Mouse (Mus musculus): ENCODE results near the gene Dnmt3a. TPM values are rescaled to one million over a fixed set of nuclear protein-coding genes. Genes with fewer than 3 reads are reported as not detected.
A peak's percentile ranks its signal among the peaks of the same experiment; 100 is the strongest.

Gene Dnmt3a
- total RNA-seq, 2 experiments from 2014 or later, result 70.3 to 82.5 TPM

DNA sequence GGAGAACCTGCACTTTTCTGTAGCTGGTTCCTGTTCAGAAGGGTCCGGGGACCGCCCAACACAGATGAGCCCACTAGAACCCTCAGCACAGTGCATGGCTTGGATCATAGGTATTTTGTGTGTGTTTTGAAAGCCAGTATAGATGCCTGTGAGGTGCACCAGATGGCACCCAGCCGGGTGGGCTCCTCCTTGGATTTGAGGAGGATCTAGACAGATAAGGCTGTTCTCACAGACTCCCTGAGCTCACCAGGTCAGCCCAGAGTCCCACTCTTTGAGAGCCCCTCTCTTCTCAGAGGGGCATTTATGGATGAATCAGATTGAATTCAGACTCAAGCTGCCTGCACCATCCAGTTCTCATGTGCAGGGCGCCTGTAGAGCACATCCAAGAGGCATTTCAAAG is 101.2 kb downstream of the Dnmt3a start:
- no peak for TF ChIP-seq CTCF (conservative IDR thresholded peaks at IDR 0.05)
- DNase-seq (ENCODE audit: low spot score in 2 of 2), result no peak
- Histone ChIP-seq H3K4me3 (no peak overlapping the region), H3K27ac (no peak overlapping the region)

DNA sequence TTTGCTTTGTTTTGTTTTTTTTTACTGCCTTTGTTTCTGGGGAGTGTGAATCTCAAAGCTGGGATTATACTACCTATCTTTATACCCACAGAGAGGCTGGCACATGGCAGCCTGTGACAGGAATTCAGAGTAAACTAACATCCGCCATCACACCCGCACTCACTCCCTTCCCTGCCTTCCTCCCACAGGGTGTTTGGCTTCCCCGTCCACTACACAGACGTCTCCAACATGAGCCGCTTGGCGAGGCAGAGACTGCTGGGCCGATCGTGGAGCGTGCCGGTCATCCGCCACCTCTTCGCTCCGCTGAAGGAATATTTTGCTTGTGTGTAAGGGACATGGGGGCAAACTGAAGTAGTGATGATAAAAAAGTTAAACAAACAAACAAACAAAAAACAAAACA is 101.6 kb downstream of the Dnmt3a start:
- no peak for TF ChIP-seq CTCF (conservative IDR thresholded peaks at IDR 0.05)
- DNase-seq (ENCODE audit: low spot score in 2 of 2), result no peak
- H3K27ac ChIP-seq, result no peak overlapping the region
- no peak overlapping the region for H3K4me3 ChIP-seq

DNA sequence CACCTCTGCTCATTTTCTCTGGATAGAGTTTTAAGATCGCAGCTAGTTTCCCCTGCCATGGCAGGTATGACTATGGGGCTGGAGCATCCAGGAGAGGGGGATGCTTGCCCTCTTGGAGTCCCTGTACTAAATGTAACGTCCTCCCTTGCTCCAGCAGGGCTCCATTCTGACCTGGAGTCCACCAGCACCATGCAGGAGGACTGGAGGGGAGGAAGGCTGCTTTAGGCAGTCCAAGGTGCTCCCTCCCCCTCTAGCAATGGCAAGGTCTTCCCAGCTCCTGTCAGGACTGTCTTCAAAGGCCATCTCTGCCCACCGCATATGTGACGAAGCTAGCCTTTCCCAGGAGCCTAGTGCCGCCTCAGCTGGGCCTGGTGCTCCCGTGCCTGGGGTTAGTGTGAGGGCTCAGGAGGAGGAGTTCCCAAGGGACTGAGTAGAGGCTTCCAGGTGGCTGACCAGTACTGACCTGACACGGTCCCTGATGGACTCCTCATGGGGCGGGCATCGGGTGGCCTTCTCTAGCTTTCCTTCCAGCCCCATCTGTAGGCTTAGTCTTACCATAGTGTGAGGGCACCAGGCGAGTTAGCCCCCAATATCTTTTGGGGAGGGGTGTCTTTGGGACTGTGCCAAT is 104.8 kb downstream of the Dnmt3a start:
- no peak for DNase-seq (ENCODE audit: low spot score in 2 of 2)
- Histone ChIP-seq H3K4me3 (no peak overlapping the region), H3K27ac (no peak overlapping the region)
- TF ChIP-seq CTCF (conservative IDR thresholded peaks at IDR 0.05), result no peak

DNA sequence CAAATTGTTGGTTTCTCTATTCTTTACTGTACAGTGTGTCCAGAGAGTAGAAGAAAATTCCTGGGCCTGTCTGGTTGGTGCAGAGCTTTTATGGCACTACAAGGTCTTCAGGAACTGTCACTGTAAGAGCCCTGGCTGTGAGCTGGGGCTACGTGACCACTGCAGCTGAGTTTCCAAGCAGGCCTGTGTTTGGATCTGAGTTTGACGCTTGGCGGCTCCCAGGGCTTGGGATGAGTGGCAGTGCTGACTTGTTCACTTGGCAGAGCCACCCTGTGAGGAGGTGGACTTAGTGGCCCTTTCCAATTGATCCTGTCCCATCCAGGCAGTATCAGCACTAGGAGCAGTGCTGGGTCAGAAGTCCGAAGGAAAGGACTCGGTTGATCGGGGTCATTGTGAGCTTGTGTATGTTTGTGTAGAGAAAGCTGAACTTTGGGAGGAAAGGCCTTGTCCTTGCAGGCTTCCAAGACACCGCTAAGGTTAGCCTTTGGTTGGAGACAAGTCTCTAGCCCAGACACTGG is 106.1 kb downstream of the Dnmt3a start:
- DNase-seq (ENCODE audit: low spot score in 2 of 2), result no peak
- H3K4me3 ChIP-seq, result no peak overlapping the region
- H3K27ac ChIP-seq, result no peak overlapping the region
- no peak for TF ChIP-seq CTCF (conservative IDR thresholded peaks at IDR 0.05)

DNA sequence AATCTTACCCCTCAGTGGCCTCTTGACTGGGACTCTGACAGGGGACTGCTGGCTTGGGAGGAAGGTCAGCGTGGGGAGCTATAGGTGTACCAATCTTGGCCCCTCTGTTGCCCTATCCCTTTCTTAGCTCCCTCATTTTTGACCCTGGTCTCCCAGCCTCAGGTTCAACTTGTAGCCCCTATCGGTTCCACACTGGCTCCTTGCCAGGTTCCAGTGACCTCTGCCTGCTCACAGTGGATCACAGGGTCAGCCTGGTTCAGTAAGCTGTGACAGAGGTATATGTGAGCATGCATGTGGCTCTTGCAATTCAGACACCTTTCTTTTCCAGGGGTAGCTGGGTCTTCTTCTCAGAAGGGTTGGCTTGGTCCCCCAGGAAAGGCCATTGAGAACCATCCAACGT is 110.0 kb downstream of the Dnmt3a start:
- H3K27ac ChIP-seq, result no peak overlapping the region
- H3K4me3 ChIP-seq, result no peak overlapping the region
- TF ChIP-seq CTCF (conservative IDR thresholded peaks at IDR 0.05), result no peak
- no peak for DNase-seq (ENCODE audit: low spot score in 2 of 2)

DNA sequence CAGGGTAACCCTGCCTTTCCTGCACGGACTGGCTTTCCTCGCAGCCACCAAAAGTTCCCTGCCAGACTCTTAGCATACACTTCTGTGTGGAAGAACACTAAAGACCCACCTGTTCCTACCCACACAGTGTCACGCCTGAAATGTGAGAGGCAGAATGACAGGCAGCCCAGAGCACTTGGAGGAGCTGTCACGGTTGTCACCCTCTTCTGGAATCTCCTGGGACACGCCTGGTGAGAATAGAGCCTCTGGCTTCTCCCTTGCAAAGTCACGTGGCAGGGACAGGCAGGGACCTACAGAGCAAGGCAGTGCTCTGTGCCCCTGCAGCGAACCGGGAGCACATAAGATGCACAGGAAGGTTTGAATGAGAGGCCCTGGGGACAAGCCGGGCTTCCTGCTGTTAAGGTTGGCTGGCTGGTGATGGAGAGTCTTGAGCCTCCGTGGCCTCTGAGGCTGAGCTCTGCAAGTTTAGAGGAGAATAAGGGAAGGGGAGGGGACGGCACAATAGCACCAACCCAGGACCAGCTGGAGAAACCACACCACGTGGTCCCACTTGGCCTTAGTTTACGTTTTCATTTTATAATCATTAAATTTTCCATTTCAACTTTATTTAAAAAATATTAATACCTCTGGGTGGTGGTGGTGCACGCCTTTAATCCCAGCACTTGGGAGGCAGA is 112.0 kb downstream of the Dnmt3a start:
- no peak overlapping the region for H3K4me3 ChIP-seq
- no peak overlapping the region for H3K27ac ChIP-seq
- no peak for DNase-seq (ENCODE audit: low spot score in 2 of 2)
- no peak for TF ChIP-seq CTCF (conservative IDR thresholded peaks at IDR 0.05)

DNA sequence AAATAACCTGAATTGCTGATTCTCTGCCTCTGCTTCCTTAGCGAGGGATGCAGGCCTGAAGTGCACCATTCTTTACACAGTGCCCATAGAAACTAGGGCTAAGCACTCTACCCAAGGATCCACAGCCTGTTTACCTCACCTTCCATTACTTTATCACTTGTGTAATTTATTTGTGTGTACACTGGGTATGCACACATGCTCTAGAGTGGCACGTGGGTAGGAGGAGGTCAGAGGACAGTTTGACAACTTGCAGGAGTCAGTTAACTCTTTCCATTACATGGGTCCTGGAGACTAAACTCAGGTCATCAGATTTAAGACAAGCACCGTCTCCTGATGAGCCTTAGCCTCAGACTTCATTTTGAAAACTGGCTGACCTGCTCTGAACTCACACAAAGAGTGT is 112.8 kb downstream of the Dnmt3a start:
- H3K27ac ChIP-seq, result no peak overlapping the region
- TF ChIP-seq CTCF (conservative IDR thresholded peaks at IDR 0.05), result no peak
- DNase-seq (ENCODE audit: low spot score in 2 of 2), result no peak
- H3K4me3 ChIP-seq, result no peak overlapping the region

DNA sequence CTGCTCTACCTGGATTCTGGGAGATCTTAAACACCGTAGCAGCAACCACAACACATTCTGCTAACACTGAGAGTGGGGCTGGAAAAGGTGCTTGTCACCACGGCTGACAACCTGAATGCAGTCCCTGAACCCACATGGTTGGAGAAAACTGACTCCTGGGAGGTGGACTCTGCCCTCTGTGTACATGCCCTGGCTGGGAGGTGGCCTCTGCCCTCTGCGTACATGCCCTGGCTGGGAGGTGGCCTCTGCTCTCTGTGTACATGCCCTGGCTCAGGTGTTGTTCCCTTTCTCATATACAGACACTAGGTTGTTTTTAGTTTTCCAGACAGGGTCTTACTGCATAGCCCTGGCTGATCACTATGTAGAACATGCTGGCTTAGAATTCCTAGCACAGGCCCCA is 113.6 kb downstream of the Dnmt3a start:
- no peak overlapping the region for H3K4me3 ChIP-seq
- TF ChIP-seq CTCF (conservative IDR thresholded peaks at IDR 0.05), result no peak
- H3K27ac ChIP-seq, result no peak overlapping the region
- no peak for DNase-seq (ENCODE audit: low spot score in 2 of 2)

DNA sequence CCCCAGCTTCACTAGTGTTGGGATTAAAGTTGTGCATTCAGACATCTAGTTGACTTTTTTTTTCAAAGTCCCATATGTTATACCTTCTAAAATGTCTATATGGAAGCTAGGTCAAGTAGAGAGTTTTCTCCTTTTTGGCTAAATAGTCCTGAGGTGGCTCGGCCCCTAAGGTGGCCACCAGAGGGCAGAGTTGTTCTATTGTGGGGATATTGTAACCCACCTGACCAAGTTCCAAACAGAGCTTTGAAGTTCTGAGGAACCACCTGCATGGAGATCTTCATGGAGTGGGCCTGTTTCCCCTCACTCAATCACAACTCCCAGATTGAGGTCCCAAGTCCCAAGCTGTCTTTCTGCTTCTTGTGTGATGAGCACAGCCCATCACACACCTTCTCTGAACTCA is 120.3 kb downstream of the Dnmt3a start:
- DNase-seq (ENCODE audit: low spot score in 2 of 2), result peak; percentile 52 to 71
- Histone ChIP-seq H3K27ac (no peak overlapping the region), H3K4me3 (no peak overlapping the region)
- TF ChIP-seq CTCF (conservative IDR thresholded peaks at IDR 0.05), result peak; percentile 93

DNA sequence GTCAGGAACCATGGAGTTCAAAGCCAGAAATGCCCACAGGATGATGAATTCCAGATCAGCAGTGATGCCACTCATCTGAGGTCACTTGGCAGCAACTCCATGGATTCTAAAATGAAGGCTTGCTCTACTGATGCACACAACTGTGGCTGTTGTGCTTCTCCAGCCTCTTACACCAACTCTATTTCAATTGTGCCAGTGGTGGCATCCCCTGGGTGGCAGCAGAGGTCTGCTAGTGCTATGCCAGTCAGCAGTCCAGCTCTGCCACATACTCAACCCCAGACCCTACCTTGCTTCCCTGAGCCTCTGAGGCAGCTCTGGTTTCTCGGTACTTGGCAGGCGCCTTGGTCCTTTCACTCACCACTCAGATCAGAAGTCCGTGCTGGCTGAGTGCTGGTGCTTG is 123.0 kb downstream of the Dnmt3a start:
- DNase-seq (ENCODE audit: low spot score in 2 of 2), result peak; percentile 26 to 46
- H3K4me3 ChIP-seq, result no peak overlapping the region
- peak; percentile 79 for TF ChIP-seq CTCF (conservative IDR thresholded peaks at IDR 0.05)
- peak overlapping the region; percentile 2; the same call in 1 of the 2 replicates for H3K27ac ChIP-seq

DNA sequence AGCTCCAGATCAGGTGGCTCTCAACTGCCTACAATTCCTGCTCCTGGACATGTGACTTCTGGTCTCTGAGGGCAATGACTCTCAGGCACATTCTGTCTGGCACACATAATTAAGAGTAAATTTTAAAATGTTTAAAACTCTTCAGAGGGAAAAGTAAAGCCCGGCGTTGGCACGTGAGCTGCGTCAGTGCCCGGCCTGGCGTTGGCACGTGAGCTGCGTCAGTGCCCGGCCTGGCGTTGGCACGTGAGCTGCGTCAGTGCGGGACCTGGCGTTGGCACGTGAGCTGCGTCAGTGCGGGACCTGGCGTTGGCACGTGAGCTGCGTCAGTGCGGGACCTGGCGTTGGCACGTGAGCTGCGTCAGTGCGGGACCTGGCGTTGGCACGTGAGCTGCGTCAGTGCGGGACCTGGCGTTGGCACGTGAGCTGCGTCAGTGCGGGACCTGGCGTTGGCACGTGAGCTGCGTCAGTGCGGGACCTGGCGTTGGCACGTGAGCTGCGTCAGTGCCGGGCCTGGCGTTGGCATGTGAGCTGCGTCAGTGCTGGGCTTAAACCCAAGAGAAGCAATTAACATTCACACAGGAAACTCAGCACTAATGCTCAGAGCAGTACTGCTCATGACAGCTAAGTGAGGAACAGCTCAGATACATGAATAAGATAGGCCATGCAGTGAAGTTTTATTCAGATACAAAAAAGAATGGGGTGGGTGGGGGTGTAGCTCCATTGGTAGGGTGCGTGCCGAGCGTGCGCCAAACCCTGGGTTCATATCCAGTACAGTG is 124.5 kb downstream of the Dnmt3a start:
- peak; percentile 15; the same call in 1 of the 2 replicates for TF ChIP-seq CTCF (conservative IDR thresholded peaks at IDR 0.05)
- Histone ChIP-seq H3K27ac (peak overlapping the region; percentile 87), H3K4me3 (peak overlapping the region; percentile 39)
- peak; percentile 67 to 72 for DNase-seq (ENCODE audit: low spot score in 2 of 2)

DNA sequence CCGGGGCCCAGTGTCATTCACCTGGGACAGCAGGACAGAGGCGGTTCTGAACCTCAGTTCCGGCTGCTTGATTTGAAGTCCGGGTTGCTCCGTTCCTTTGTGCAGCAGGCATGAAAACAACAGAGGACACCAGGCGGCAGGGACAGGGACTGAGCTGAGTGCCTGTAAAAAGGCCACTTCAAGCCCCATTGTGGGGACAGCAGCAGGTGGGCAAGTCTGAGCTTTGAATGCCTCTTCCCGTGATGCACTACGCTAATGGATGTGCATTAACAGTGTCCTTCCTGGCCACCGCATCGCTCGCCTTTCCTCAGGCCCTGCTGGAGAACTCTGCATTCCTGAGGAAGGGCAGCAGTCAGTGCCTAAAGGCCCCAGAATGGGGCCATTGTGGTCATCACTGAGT is 136.2 kb downstream of the Dnmt3a start:
- H3K4me3 ChIP-seq, result no peak overlapping the region
- no peak for DNase-seq (ENCODE audit: low spot score in 2 of 2)
- TF ChIP-seq CTCF (conservative IDR thresholded peaks at IDR 0.05), result no peak
- no peak overlapping the region for H3K27ac ChIP-seq

DNA sequence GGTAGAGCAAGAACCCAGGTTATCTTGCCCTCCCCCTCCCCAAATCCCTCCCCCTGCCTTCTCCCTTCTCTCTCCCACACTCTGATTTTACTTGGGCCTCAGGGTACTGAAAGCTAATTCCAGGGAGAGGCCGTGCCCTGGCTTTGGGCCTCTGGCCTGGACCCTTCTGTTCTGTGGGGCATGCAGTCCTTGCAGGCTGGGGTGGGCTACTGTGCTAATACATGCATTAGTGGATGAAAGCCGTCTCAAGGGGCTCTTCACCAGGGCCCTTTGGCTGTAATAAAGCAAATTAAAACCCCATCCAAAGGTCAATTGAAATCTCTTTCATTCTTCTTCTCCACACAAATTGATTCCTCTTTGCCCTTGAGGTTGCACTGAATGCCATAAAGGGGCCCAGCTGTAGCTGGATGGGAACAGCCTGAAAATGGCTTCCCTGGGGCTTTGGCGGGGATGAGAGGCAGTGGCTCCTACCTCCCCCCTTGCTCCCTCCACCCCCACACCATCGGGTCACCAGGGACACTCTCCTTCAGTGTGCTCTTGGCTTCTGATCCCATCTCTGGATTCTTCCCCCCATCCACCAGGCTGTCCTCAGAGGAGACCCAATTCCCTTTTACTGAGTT is 138.8 kb downstream of the Dnmt3a start:
- no peak overlapping the region for H3K4me3 ChIP-seq
- no peak overlapping the region for H3K27ac ChIP-seq
- no peak for TF ChIP-seq CTCF (conservative IDR thresholded peaks at IDR 0.05)
- DNase-seq (ENCODE audit: low spot score in 2 of 2), result no peak
